Mouse (Mus musculus): ENCODE results near the gene Ccdc62. TPM values are rescaled to one million over a fixed set of nuclear protein-coding genes. Genes with fewer than 3 reads are reported as not detected.

Ccdc62 gene
- total and polyA plus RNA-seq, 2 experiments from 2014 or later: 3.7 TPM

- Histone ChIP-seq H3K27ac (ENCODE audit: low read depth, low read length) (peak within 1 kb of the TSS; percentile 79), H3K4me2 (ENCODE audit: low read depth) (peak within 1 kb of the TSS; percentile 87), H3K9me3 (ENCODE audit: low read length) (no peaks in the 10 kb centered on the region), H3K27me3 (ENCODE audit: insufficient read depth, low read length) (no peaks in the 10 kb centered on the region), H3K4me3 (ENCODE audit: low read depth, low read length) (peak within 1 kb of the TSS; percentile 64), H3K36me3 (ENCODE audit: insufficient read depth) (peaks cover 15% of the 10 kb centered on the region; the same call in 1 of the 2 replicates), H3K4me1 (ENCODE audit: insufficient read depth) (peaks cover 9% of the 10 kb centered on the region; the same call in 1 of the 2 replicates), H3K9ac (peak within 1 kb of the TSS; percentile 85)
- DNase-seq (peak; percentile 100), ATAC-seq (peak; percentile 97)
- peak; percentile 96 for TF ChIP-seq CTCF (IDR thresholded peaks at IDR 0.05; ENCODE audit: low read depth)
- WGBS: 5% methylated on average over 59 of the region's 61 CpGs
Observed at GRCm38 (mm10) chr5:123906976-123907630, 23.4 kb upstream of the Ccdc62 start, which contains the start of gene Denr. Denr (plus strand) TSS chr5:123907175.

DNA sequence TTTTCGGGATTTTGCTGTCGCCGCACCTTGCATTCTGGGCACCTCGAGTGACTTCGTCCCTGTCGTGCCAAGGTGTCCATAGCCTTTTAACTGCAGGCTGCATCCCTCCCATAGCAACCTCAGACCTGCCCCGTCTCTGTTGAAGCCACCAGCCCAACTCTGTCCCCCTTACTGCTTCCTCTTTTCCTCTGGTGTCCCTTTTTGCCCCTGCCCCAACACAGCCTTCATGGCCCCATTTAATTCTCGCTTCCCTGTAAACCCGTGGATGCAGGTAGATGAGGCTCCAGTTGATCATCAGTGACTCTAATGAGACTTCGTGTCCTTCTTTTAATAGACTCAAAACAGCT, 22.9 kb upstream of the Ccdc62 start:
- Histone ChIP-seq H3K4me2 (ENCODE audit: low read depth) (peak overlapping the region; percentile 87), H3K4me1 (ENCODE audit: insufficient read depth) (peaks cover 9% of the 10 kb centered on the region; the same call in 1 of the 2 replicates), H3K27ac (ENCODE audit: low read depth, low read length) (peak overlapping the region; percentile 79), H3K4me3 (ENCODE audit: low read depth, low read length) (peak overlapping the region; percentile 64), H3K9ac (peak overlapping the region; percentile 85), H3K9me3 (ENCODE audit: low read length) (no peaks in the 10 kb centered on the region), H3K36me3 (ENCODE audit: insufficient read depth) (peaks cover 15% of the 10 kb centered on the region; the same call in 1 of the 2 replicates), H3K27me3 (ENCODE audit: insufficient read depth, low read length) (no peaks in the 10 kb centered on the region)
- ATAC-seq (no peak; the same call in 1 of the 2 replicates), DNase-seq (no peak)
- whole genome bisulfite sequencing: 5% methylated on average over 10 of the region's 10 CpGs
- no peak for TF ChIP-seq CTCF (IDR thresholded peaks at IDR 0.05; ENCODE audit: low read depth)

DNA sequence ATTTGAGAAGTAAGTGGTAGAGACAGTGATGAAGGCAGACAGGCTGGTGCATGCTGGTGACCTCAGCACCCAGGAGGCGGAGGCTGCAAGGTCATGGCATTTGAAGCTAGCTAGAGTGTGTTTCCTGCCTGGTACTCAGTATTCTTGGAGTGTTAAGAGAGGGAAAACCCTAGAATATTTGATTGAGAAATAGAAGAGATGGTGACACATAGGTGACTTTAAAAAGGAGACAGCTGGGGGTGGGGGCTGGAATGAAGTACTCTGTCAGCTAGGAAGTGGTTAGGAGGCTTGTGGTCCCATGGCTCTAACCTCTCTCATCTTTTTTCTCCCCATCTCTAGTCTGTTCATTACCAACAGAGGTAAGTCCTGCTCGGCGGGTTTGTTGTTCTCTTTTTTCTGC, 15.6 kb upstream of the Ccdc62 start:
- Histone ChIP-seq H3K36me3 (ENCODE audit: insufficient read depth) (peaks cover 38% of the 10 kb centered on the region), H3K27ac (ENCODE audit: low read depth, low read length) (no peak overlapping the region), H3K9me3 (ENCODE audit: low read length) (no peaks in the 10 kb centered on the region), H3K4me2 (ENCODE audit: low read depth) (no peak overlapping the region), H3K4me1 (ENCODE audit: insufficient read depth) (no peaks in the 10 kb centered on the region), H3K4me3 (ENCODE audit: low read depth, low read length) (no peak overlapping the region), H3K27me3 (ENCODE audit: insufficient read depth, low read length) (no peaks in the 10 kb centered on the region), H3K9ac (no peak overlapping the region)
- TF ChIP-seq CTCF (IDR thresholded peaks at IDR 0.05; ENCODE audit: low read depth): no peak
- no peak for ATAC-seq
- 91% methylated on average over 3 of the region's 3 CpGs for WGBS
- no peak for DNase-seq

- no peak overlapping the region for H3K4me3 ChIP-seq (ENCODE audit: low read depth, low read length)
- H3K4me2 ChIP-seq (ENCODE audit: low read depth): no peak overlapping the region
- H3K9ac ChIP-seq: no peak overlapping the region
- ATAC-seq (no peak), DNase-seq (no peak)
- TF ChIP-seq CTCF (IDR thresholded peaks at IDR 0.05; ENCODE audit: low read depth): no peak
- WGBS: 93% methylated on average over 6 of the region's 6 CpGs
- H3K27me3 ChIP-seq (ENCODE audit: insufficient read depth, low read length): no peaks in the 10 kb centered on the region
- no peak overlapping the region for H3K27ac ChIP-seq (ENCODE audit: low read depth, low read length)
- H3K9me3 ChIP-seq (ENCODE audit: low read length): no peaks in the 10 kb centered on the region
- peaks cover 77% of the 10 kb centered on the region for H3K36me3 ChIP-seq (ENCODE audit: insufficient read depth)
- no peaks in the 10 kb centered on the region for H3K4me1 ChIP-seq (ENCODE audit: insufficient read depth)
Observed at GRCm38 (mm10) chr5:123922112-123922511, 8.4 kb upstream of the Ccdc62 start.

- WGBS: 94% methylated on average over 9 of the region's 9 CpGs
- H3K4me2 ChIP-seq (ENCODE audit: low read depth): no peak within 1 kb of the TSS
- no peaks in the 10 kb centered on the region for H3K27me3 ChIP-seq (ENCODE audit: insufficient read depth, low read length)
- no peak for ATAC-seq
- H3K4me1 ChIP-seq (ENCODE audit: insufficient read depth): no peaks in the 10 kb centered on the region
- no peak for DNase-seq
- no peaks in the 10 kb centered on the region for H3K9me3 ChIP-seq (ENCODE audit: low read length)
- no peak within 1 kb of the TSS for H3K27ac ChIP-seq (ENCODE audit: low read depth, low read length)
- TF ChIP-seq CTCF (IDR thresholded peaks at IDR 0.05; ENCODE audit: low read depth): no peak
- H3K36me3 ChIP-seq (ENCODE audit: insufficient read depth): peaks cover 47% of the 10 kb centered on the region
- no peak within 1 kb of the TSS for H3K9ac ChIP-seq
- H3K4me3 ChIP-seq (ENCODE audit: low read depth, low read length): no peak within 1 kb of the TSS
Observed at GRCm38 (mm10) chr5:123927118-123927517, 3.4 kb upstream of the Ccdc62 start, which contains the start of gene Gm43518. Gm43518 (plus strand) TSS chr5:123927418.

DNA sequence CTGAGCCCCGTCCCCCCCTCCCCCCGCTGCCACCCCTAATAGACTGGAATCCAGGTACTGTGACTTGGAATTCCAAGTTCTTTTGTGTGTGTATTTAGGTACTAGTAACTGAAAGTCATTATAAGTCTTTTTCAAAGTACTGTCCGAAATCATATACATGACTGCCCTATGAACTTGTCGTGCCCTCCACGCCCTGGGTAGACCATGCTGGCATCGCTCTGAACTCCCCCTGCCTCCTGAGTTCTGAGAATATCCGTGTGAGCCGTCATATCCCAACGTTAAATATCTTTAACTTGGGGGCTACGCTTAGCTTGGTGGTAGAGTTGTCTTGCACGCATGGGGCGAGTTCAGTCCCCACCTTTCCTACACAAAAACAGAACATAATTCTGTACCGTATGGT, 652 bp downstream of the Ccdc62 start:
- TF ChIP-seq CTCF (IDR thresholded peaks at IDR 0.05; ENCODE audit: low read depth): no peak
- peaks cover 12% of the 10 kb centered on the region for H3K36me3 ChIP-seq (ENCODE audit: insufficient read depth)
- H3K9me3 ChIP-seq (ENCODE audit: low read length): no peaks in the 10 kb centered on the region
- no peaks in the 10 kb centered on the region for H3K27me3 ChIP-seq (ENCODE audit: insufficient read depth, low read length)
- 50% methylated on average over 13 of the region's 13 CpGs for WGBS
- H3K4me2 ChIP-seq (ENCODE audit: low read depth): peak overlapping the region; percentile 68
- no peak for ATAC-seq
- peak overlapping the region; percentile 82 for H3K9ac ChIP-seq
- DNase-seq: no peak
- no peak overlapping the region for H3K27ac ChIP-seq (ENCODE audit: low read depth, low read length)
- H3K4me3 ChIP-seq (ENCODE audit: low read depth, low read length): peak overlapping the region; percentile 75
- H3K4me1 ChIP-seq (ENCODE audit: insufficient read depth): no peaks in the 10 kb centered on the region

DNA sequence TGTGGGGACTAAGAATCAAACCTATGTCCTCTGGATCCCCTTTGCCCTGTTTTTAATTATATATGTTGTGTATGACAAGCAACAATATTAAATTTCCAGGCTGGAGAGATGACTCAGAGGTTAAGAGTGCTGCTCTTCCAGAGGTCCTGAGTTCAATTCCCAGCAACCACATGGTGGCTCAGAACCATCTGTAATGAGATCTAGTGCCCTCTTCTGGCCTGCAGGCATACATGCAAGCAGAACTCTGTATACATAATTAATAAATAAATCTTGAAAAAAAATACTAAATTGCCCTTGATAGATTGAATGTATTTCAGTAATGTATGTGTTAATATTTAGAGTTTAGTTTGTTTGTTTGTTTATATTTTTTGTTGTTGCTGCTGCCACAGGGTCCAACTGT, 2.4 kb downstream of the Ccdc62 start:
- Histone ChIP-seq H3K9me3 (ENCODE audit: low read length) (no peaks in the 10 kb centered on the region), H3K9ac (no peak overlapping the region), H3K4me2 (ENCODE audit: low read depth) (no peak overlapping the region), H3K36me3 (ENCODE audit: insufficient read depth) (0 out of 2 replicates have a peak, but pooled peaks cover 1% of the 10 kb centered on the region), H3K4me3 (ENCODE audit: low read depth, low read length) (no peak overlapping the region), H3K27me3 (ENCODE audit: insufficient read depth, low read length) (no peaks in the 10 kb centered on the region), H3K27ac (ENCODE audit: low read depth, low read length) (no peak overlapping the region), H3K4me1 (ENCODE audit: insufficient read depth) (no peaks in the 10 kb centered on the region)
- ATAC-seq (no peak), DNase-seq (no peak)
- TF ChIP-seq CTCF (IDR thresholded peaks at IDR 0.05; ENCODE audit: low read depth): 0 out of 2 replicates have a peak, but pooled peaks have one; percentile 12

Measured in forebrain, postnatal 0 days (tissue).